Mouse (Mus musculus) ovary, adult 18-20 months (tissue): Measurements from ENCODE around the gene Camkv.

ENCODE experiments used
- DNase-seq: peaks from one replicate; pipeline ENCODE4 v3.0.0; 2022; ENCODE audit warnings: low spot score, mixed read lengths

Gene Camkv

DNA sequence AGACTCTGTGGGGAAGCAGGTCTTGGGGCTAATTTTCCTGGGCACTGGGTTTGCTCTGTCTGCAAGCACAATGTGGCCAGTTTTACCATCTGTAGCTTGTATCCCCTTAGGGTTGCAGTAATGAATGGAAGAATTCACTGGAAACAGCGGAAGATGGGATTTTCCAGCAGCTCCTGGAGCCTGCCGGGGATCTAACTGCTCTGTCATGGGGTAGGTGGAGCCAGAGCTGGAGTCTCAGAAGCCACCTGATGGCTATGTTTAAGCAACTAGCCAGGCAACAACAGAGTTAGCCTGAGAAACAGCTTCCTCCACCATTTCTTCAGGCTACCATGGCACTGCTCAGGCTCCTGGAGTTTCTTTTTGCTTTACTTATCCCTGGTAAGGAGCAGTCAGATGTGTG, 56.7 kb downstream of the Camkv start, which contains the start of gene Cdhr4:
TSS of gene Cdhr4 (plus strand) at position 301 of the 400 bp plus-strand sequence.
- no peak for DNase-seq

DNA sequence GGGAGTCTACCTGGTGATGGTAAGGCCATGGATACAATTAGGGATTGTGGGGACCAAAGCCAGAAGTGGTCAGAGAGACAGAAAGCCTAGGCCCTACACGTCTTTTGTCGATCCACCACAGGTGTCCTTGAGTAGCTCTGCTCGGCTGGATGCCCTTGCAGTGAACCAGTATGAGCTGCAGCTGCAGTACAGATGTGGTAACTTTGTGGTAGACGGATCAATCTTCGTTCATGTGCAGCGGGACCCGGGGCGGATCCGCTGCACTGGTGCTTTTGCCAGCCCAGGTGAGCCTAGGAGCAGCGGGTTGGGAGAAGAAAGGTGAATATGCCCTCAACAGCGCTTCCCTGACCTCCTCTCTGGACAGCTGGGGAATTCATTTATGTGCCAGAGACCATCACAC, 57.5 kb downstream of the Camkv start:
- no peak for DNase-seq

DNA sequence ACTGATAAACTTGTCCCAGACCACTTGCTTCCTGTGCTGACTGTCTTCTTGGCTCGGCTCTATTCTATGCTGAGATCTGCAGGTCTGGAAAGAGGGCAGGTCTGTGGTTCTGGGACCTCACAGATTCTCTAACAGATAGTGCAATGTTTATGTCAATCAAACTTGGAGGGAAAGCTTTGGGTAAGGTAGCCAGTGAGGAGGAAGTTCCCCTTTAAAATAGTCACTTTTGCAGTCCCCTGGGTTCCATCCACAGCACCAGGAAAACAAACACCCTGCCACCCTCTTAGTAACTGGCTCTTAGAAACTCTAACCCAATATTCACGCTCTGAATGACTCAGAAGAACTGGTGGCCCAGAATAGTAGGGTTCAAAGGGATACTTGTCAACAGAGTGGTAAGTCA, 59.0 kb downstream of the Camkv start:
- no peak for DNase-seq

DNA sequence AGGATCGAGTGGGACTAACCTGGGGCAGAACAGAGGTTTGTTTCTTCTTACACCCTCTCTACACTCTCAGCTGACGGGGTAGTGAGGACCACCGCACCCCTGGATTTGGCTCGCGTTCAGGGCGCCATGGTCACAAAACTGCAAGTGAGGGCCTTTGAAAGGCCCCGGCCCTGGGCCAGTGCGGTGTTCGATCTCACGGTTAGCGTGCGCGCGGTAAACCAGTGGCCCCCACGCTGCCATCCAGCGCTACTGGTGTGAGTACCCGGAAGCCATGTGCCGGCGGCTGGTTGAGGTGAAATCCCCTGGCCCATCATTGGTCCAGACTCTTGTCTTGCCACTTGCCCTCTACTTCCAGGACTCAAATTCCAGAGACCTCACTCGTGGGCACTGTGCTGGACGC, 60.0 kb downstream of the Camkv start:
- no peak for DNase-seq

DNA sequence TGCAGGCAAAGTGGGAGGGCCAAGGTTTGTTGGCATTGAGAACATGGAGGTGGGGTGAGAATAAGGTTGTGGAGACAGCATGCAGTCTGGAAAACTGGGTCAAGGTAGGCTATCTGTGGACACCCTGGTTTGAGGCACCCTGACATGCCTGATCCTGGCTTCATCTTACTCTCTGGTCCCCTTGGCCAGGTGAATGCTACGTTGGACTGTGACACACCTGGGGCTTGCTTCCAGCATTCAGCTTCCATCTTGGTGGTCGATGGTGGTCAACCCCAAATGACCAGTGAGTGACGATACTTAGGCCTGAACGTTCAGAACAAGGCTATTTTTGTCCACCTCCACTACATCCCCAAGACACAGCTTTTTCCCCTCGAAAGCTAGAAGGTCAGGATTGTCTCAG, 60.6 kb downstream of the Camkv start, which contains the start of gene Gm20662:
TSS of gene Gm20662 (plus strand) at position 301 of the 400 bp plus-strand sequence.
- DNase-seq = no peak
